Mouse (Mus musculus): ENCODE measurements at regions not wholly inside any gene's neighbourhood (a gene's known extent, or its start where the extent isn't known, plus 50 kb on each side); places are given as distances from the start of the nearest gene placed in this dataset.

DNA sequence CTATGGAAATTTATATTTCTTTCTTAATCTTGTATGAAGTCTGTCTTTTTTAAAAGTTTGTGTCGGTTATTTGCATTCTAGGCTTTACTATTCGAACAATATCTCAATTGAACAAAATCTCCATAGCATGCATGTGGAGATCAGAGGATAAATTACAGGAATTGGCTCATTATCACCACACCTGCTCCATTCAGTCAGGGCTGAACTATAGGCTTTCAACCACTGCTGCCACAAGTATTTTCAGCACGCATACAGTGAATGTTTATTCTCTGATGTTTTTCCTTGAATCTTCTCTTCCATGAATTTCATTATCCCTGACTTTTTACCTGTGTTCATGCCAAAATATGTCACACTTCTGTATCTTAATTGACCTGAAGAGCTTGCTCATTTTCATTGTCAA lies 207.2 kb downstream of the Etv1 start:
- Histone ChIP-seq H3K9me3 (ENCODE audit: control insufficient read depth, low read length) (no peaks in the 10 kb centered on the region), H3K4me2 (ENCODE audit: low read depth, low read length) (no peak overlapping the region), H3K4me3 (ENCODE audit: low read depth, low read length) (no peak overlapping the region), H3K27me3 (ENCODE audit: control insufficient read depth, insufficient read depth, low read length) (no peaks in the 10 kb centered on the region), H3K9ac (replicated peaks; ENCODE audit: low read depth, low read length) (no peak overlapping the region), H3K27ac (ENCODE audit: low read depth, low read length) (no peak overlapping the region), H3K4me1 (ENCODE audit: control insufficient read depth, insufficient read depth, low read length) (no peaks in the 10 kb centered on the region), H3K36me3 (ENCODE audit: control insufficient read depth, insufficient read depth, low read length) (no peaks in the 10 kb centered on the region)
- no peak for ATAC-seq (ENCODE audit: low read depth)
- 84% methylated on average over 3 of the region's 3 CpGs for WGBS

DNA sequence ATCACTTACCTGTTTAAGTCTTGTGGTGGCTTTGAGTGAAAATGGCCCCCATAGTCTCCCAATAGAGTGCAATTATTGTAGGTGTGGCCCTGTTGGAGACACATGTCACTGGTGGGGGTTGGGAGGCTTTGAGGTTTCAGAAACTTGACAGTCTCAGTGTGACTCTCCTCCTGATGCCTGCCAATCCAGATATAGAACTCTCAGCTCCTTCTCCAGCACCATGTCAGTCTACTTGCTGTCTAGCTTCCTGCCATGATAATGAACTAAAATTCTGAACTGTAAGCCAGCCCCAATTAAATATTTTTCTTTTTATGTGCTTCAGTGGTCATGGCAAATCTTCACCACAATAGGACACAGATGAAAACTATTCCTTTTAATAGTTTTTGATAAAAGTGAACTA lies 208.1 kb downstream of the Etv1 start:
- no peak for ATAC-seq (ENCODE audit: low read depth)
- no peaks in the 10 kb centered on the region for H3K9me3 ChIP-seq (ENCODE audit: control insufficient read depth, low read length)

DNA sequence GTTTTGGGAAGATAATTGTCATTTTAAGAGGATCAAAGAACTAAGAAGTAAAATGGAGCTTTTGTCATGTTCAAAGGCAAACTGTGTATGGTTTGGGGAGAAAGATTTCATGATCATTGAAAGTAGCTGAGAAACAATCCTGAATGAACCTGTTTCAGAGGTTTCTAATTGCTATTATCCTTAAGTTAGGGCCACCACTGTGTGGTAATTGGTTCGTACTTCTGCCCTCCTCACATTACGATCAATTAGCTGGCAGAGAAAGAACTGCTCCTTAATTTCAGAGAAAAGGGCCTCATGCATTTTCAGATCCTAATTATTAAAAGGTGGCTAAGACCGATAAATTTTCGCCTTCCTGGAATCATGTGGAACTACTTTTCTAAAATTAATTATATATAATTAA lies 208.6 kb downstream of the Etv1 start:
- Histone ChIP-seq H3K4me2 (ENCODE audit: low read depth, low read length) (no peak overlapping the region), H3K27me3 (ENCODE audit: control insufficient read depth, insufficient read depth, low read length) (no peaks in the 10 kb centered on the region), H3K27ac (ENCODE audit: low read depth, low read length) (no peak overlapping the region), H3K36me3 (ENCODE audit: control insufficient read depth, insufficient read depth, low read length) (no peaks in the 10 kb centered on the region), H3K9ac (replicated peaks; ENCODE audit: low read depth, low read length) (no peak overlapping the region), H3K9me3 (ENCODE audit: control insufficient read depth, low read length) (no peaks in the 10 kb centered on the region), H3K4me1 (ENCODE audit: control insufficient read depth, insufficient read depth, low read length) (no peaks in the 10 kb centered on the region), H3K4me3 (ENCODE audit: low read depth, low read length) (no peak overlapping the region)
- WGBS: 79% methylated on average over 4 of the region's 4 CpGs
- ATAC-seq (ENCODE audit: low read depth): no peak

More for the DNA sequence above, 208.1 kb downstream of the Etv1 start:
- no peak overlapping the region for H3K4me2 ChIP-seq (ENCODE audit: low read depth, low read length)
- no peaks in the 10 kb centered on the region for H3K36me3 ChIP-seq (ENCODE audit: control insufficient read depth, insufficient read depth, low read length)
- no peaks in the 10 kb centered on the region for H3K27me3 ChIP-seq (ENCODE audit: control insufficient read depth, insufficient read depth, low read length)
- H3K27ac ChIP-seq (ENCODE audit: low read depth, low read length): no peak overlapping the region
- no peak overlapping the region for H3K4me3 ChIP-seq (ENCODE audit: low read depth, low read length)
- H3K9ac ChIP-seq (replicated peaks; ENCODE audit: low read depth, low read length): no peak overlapping the region
- H3K4me1 ChIP-seq (ENCODE audit: control insufficient read depth, insufficient read depth, low read length): no peaks in the 10 kb centered on the region

DNA sequence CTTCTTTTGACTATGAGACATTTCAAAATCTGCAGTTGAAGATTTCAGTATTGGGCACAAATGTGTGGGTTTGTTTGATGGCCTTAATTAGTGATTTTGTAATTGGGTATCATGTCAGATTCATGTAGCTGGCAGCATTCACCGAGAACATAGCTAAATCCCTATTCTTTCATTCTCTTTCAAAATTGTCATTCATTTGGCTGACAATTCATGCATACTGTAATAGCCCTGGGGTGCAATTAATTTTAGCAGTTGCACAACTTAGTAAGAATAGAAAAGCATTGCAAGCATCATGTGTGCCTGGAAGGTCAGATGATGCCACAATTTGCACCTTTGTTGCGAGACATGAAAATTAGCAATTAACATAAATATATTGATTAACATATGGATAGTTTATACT lies 248.0 kb downstream of the Etv1 start:
- Histone ChIP-seq H3K9ac (replicated peaks; ENCODE audit: low read depth, low read length) (no peak overlapping the region), H3K27me3 (ENCODE audit: control insufficient read depth, insufficient read depth, low read length) (no peaks in the 10 kb centered on the region), H3K4me3 (ENCODE audit: low read depth, low read length) (no peak overlapping the region), H3K9me3 (ENCODE audit: control insufficient read depth, low read length) (no peaks in the 10 kb centered on the region), H3K4me1 (ENCODE audit: control insufficient read depth, insufficient read depth, low read length) (no peaks in the 10 kb centered on the region), H3K27ac (ENCODE audit: low read depth, low read length) (no peak overlapping the region), H3K36me3 (ENCODE audit: control insufficient read depth, insufficient read depth, low read length) (no peaks in the 10 kb centered on the region), H3K4me2 (ENCODE audit: low read depth, low read length) (no peak overlapping the region)
- 40% methylated on average over 2 of the region's 2 CpGs for WGBS
- ATAC-seq (ENCODE audit: low read depth): no peak

DNA sequence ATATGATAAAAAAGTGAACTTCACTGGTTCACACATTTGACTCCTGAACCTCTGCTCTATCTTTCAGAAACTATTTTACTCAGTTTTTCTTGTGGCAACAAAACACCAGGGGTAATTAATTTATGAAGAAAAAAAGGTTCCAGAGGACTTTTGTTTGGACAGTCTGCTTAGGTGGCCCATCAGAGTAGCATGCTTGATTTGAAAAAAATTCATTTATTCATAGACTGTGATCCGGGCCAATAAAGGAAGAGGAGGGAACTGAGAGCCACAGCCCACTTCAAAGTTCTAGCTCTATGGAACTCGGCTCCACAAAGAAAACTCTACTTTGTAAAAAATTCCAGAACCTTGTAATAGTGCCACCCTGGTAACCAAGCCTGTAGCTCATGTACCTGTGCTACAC lies 248.8 kb downstream of the Etv1 start:
- no peak for ATAC-seq (ENCODE audit: low read depth)
- WGBS: 42% methylated on average over 2 of the region's 2 CpGs
- Histone ChIP-seq H3K4me2 (ENCODE audit: low read depth, low read length) (no peak overlapping the region), H3K9me3 (ENCODE audit: control insufficient read depth, low read length) (no peaks in the 10 kb centered on the region), H3K36me3 (ENCODE audit: control insufficient read depth, insufficient read depth, low read length) (no peaks in the 10 kb centered on the region), H3K27ac (ENCODE audit: low read depth, low read length) (no peak overlapping the region), H3K27me3 (ENCODE audit: control insufficient read depth, insufficient read depth, low read length) (no peaks in the 10 kb centered on the region), H3K4me3 (ENCODE audit: low read depth, low read length) (no peak overlapping the region), H3K9ac (replicated peaks; ENCODE audit: low read depth, low read length) (no peak overlapping the region), H3K4me1 (ENCODE audit: control insufficient read depth, insufficient read depth, low read length) (no peaks in the 10 kb centered on the region)

DNA sequence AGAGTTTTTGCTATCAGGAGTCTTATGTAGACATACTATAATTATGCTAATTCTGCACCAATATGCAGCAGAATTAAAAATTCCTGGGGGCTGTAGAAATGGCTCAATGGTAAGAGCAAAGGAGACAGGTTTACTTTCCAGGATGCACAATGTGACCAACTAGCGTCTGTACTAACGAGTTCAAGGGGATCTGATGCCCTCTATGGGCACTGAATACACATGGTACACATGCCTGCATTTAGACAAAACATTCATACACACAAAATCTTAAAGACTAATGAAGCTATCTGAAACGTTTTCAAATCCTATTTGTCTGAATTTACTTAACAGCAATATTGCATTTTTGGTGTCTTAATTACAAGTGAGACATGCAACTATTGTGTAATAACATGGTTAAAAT lies 254.8 kb downstream of the Etv1 start:
- Histone ChIP-seq H3K9ac (replicated peaks; ENCODE audit: low read depth, low read length) (no peak overlapping the region), H3K27ac (ENCODE audit: low read depth, low read length) (no peak overlapping the region), H3K27me3 (ENCODE audit: control insufficient read depth, insufficient read depth, low read length) (no peaks in the 10 kb centered on the region), H3K9me3 (ENCODE audit: control insufficient read depth, low read length) (no peaks in the 10 kb centered on the region), H3K4me2 (ENCODE audit: low read depth, low read length) (no peak overlapping the region), H3K4me3 (ENCODE audit: low read depth, low read length) (no peak overlapping the region), H3K4me1 (ENCODE audit: control insufficient read depth, insufficient read depth, low read length) (no peaks in the 10 kb centered on the region), H3K36me3 (ENCODE audit: control insufficient read depth, insufficient read depth, low read length) (no peaks in the 10 kb centered on the region)
- no peak for ATAC-seq (ENCODE audit: low read depth)
- WGBS: 76% methylated on average over 3 of the region's 3 CpGs

DNA sequence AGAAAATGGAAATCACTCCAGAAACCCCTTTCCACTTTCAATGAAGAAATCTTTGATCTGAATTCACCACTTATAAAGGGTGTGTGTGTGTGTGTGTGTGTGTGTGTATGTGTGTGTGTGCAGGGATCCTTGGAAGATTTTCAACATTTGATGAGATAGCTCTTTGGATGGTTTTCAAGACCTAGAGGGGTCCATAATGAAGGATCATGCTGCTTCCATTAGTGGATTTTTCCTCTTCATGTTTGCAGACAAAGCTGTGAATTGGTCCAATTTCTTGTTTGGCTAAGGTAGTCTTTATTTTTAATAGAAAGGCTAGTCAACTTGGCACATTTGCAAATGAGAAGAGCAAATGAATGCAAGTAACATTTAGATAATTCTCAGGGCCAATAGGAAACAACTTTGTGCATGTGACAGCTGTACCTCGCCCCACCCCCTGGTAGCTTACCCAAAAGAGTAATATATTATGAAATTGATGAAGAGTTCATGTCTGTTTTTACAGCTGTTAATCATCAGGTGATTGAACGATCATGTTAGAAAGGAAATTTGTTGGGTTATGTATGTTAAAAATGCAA lies 257.4 kb downstream of the Etv1 start:
- no peak overlapping the region for H3K9ac ChIP-seq (replicated peaks; ENCODE audit: low read depth, low read length)
- no peaks in the 10 kb centered on the region for H3K27me3 ChIP-seq (ENCODE audit: control insufficient read depth, insufficient read depth, low read length)
- no peaks in the 10 kb centered on the region for H3K36me3 ChIP-seq (ENCODE audit: control insufficient read depth, insufficient read depth, low read length)
- WGBS: 89% methylated on average over 2 of the region's 2 CpGs
- ATAC-seq (ENCODE audit: low read depth): no peak
- H3K4me3 ChIP-seq (ENCODE audit: low read depth, low read length): no peak overlapping the region
- no peaks in the 10 kb centered on the region for H3K9me3 ChIP-seq (ENCODE audit: control insufficient read depth, low read length)
- H3K4me2 ChIP-seq (ENCODE audit: low read depth, low read length): no peak overlapping the region
- H3K4me1 ChIP-seq (ENCODE audit: control insufficient read depth, insufficient read depth, low read length): no peaks in the 10 kb centered on the region
- no peak overlapping the region for H3K27ac ChIP-seq (ENCODE audit: low read depth, low read length)

DNA sequence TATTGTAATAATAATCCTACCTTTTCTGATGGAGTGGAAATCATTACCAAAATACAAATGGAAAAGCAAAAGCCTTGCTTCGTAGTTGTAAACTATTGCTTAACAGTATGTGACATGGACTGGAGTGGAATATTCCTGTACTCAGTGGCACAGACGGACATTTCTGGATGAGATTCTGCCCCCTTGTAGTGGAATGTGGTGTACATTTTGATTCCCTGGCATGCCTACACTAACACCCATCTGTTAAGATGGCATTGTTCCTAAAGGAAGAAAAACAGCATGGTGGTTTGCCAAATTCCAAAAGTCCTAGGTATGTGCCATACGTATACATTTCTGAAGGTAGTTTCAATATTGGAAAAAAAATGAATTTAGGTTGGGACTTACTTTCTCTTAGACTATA lies 258.9 kb downstream of the Etv1 start:
- Histone ChIP-seq H3K4me2 (ENCODE audit: low read depth, low read length) (no peak overlapping the region), H3K27me3 (ENCODE audit: control insufficient read depth, insufficient read depth, low read length) (no peaks in the 10 kb centered on the region), H3K4me1 (ENCODE audit: control insufficient read depth, insufficient read depth, low read length) (no peaks in the 10 kb centered on the region), H3K36me3 (ENCODE audit: control insufficient read depth, insufficient read depth, low read length) (no peaks in the 10 kb centered on the region), H3K4me3 (ENCODE audit: low read depth, low read length) (no peak overlapping the region), H3K9me3 (ENCODE audit: control insufficient read depth, low read length) (no peaks in the 10 kb centered on the region), H3K27ac (ENCODE audit: low read depth, low read length) (no peak overlapping the region), H3K9ac (replicated peaks; ENCODE audit: low read depth, low read length) (no peak overlapping the region)
- 82% methylated on average over 3 of the region's 3 CpGs for WGBS
- ATAC-seq (ENCODE audit: low read depth): no peak

DNA sequence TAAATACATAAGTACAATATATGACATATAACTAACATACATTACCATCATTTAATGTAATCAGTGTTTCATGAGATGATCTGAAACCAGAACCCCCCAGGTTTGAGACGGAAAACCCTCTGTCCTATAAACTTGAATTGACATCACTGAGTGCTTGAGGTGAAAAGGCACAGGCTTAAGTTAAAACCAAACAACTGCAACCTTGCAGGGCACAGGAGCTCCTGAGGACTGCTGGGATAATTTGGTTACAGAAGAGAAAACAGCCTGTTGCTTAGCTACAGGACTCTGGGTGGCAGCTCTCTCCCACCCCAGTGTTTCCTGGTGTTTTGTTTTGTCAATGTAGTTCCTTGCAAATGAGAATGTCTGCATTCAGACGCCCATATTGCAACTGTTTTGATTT lies 259.5 kb downstream of the Etv1 start:
- Histone ChIP-seq H3K27ac (ENCODE audit: low read depth, low read length) (no peak overlapping the region), H3K4me2 (ENCODE audit: low read depth, low read length) (no peak overlapping the region), H3K4me1 (ENCODE audit: control insufficient read depth, insufficient read depth, low read length) (no peaks in the 10 kb centered on the region), H3K4me3 (ENCODE audit: low read depth, low read length) (no peak overlapping the region), H3K9me3 (ENCODE audit: control insufficient read depth, low read length) (no peaks in the 10 kb centered on the region), H3K9ac (replicated peaks; ENCODE audit: low read depth, low read length) (no peak overlapping the region), H3K36me3 (ENCODE audit: control insufficient read depth, insufficient read depth, low read length) (no peaks in the 10 kb centered on the region), H3K27me3 (ENCODE audit: control insufficient read depth, insufficient read depth, low read length) (no peaks in the 10 kb centered on the region)
- WGBS: 44% methylated on average over 2 of the region's 2 CpGs
- ATAC-seq (ENCODE audit: low read depth): no peak

DNA sequence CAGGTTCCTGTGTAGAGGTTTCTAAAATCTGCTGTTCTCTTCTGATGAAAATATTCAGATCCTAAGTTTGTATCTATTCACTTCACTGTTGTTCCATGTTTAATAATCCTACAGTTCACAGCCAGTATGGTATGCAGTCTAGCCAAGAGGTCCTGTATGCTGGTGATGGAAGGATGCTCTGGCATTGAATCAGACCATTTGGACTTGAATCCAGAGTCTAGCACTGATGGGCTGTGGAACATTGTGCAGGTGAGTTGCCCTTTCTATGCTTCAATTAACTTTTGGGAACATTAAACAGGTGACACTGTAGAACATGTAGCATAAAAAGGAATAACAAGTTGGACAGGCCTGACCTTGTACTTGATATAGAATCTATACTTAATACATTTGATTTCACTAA lies 267.9 kb downstream of the Etv1 start:
- Histone ChIP-seq H3K4me2 (ENCODE audit: low read depth, low read length) (no peak overlapping the region), H3K9ac (replicated peaks; ENCODE audit: low read depth, low read length) (no peak overlapping the region), H3K4me3 (ENCODE audit: low read depth, low read length) (no peak overlapping the region), H3K36me3 (ENCODE audit: control insufficient read depth, insufficient read depth, low read length) (no peaks in the 10 kb centered on the region), H3K27me3 (ENCODE audit: control insufficient read depth, insufficient read depth, low read length) (no peaks in the 10 kb centered on the region), H3K9me3 (ENCODE audit: control insufficient read depth, low read length) (no peaks in the 10 kb centered on the region), H3K4me1 (ENCODE audit: control insufficient read depth, insufficient read depth, low read length) (no peaks in the 10 kb centered on the region), H3K27ac (ENCODE audit: low read depth, low read length) (no peak overlapping the region)
- no peak for ATAC-seq (ENCODE audit: low read depth)
